Comparison of ENCODE assay signal across 8 mouse cellular contexts in genomic region chr10:116330458-116330857, GRCm38 (mm10). TPM values are rescaled to one million over a fixed set of nuclear protein-coding genes. Genes with fewer than 3 reads are reported as not detected.
A peak's percentile ranks its signal among the peaks of the same experiment; 100 is the strongest.
DNase-seq lines count a peak whose midpoint lies in the region; ATAC-seq and TF ChIP-seq lines count a peak whose summit lies in the region.

No protein-coding gene starts in this region.

- H3K36me3 ChIP-seq in embryonic facial prominence, embryonic 11.5 days (replicated peaks; ENCODE audit: control insufficient read depth, insufficient read depth, low read depth, low read length): no peaks in the 10 kb centered on the region
- no peaks in the 10 kb centered on the region for H3K36me3 ChIP-seq in heart, embryonic 11.5 days (ENCODE audit: control insufficient read depth, insufficient read depth, low read length)
- no peaks in the 10 kb centered on the region for H3K36me3 ChIP-seq in kidney, embryonic 15.5 days
- no peaks in the 10 kb centered on the region for H3K36me3 ChIP-seq in limb, embryonic 14.5 days (ENCODE audit: control insufficient read depth, insufficient read depth, low read length)
- no peaks in the 10 kb centered on the region for H3K36me3 ChIP-seq in stomach, embryonic 16.5 days (ENCODE audit: control insufficient read depth, insufficient read depth, low read length)

- no peaks in the 10 kb centered on the region; the same call in 1 of the 2 replicates for H3K9me3 ChIP-seq in embryonic facial prominence, embryonic 11.5 days (replicated peaks; ENCODE audit: control insufficient read depth, low read length)
- H3K9me3 ChIP-seq in heart, embryonic 11.5 days (replicated peaks; ENCODE audit: control insufficient read depth, low read length): no peaks in the 10 kb centered on the region
- H3K9me3 ChIP-seq in kidney, embryonic 15.5 days (replicated peaks): no peaks in the 10 kb centered on the region
- no peaks in the 10 kb centered on the region for H3K9me3 ChIP-seq in limb, embryonic 14.5 days (ENCODE audit: control insufficient read depth, low read length)
- no peaks in the 10 kb centered on the region for H3K9me3 ChIP-seq in stomach, embryonic 16.5 days (replicated peaks; ENCODE audit: control insufficient read depth, low read length)

- H3K27me3 ChIP-seq in embryonic facial prominence, embryonic 11.5 days (ENCODE audit: control insufficient read depth, insufficient read depth, low read length): no peaks in the 10 kb centered on the region
- no peaks in the 10 kb centered on the region for H3K27me3 ChIP-seq in heart, embryonic 11.5 days (ENCODE audit: control insufficient read depth, insufficient read depth, low read length)
- H3K27me3 ChIP-seq in kidney, embryonic 15.5 days: no peaks in the 10 kb centered on the region
- no peaks in the 10 kb centered on the region for H3K27me3 ChIP-seq in limb, embryonic 14.5 days (ENCODE audit: control insufficient read depth, insufficient read depth, low read length)
- no peaks in the 10 kb centered on the region for H3K27me3 ChIP-seq in stomach, embryonic 16.5 days (ENCODE audit: control insufficient read depth, insufficient read depth, low read length)

- no peak overlapping the region for H3K27ac ChIP-seq in embryonic facial prominence, embryonic 11.5 days (replicated peaks; ENCODE audit: low read depth, low read length)
- no peak overlapping the region for H3K27ac ChIP-seq in heart, embryonic 11.5 days (ENCODE audit: low read depth, low read length)
- H3K27ac ChIP-seq in kidney, embryonic 15.5 days: no peak overlapping the region
- no peak overlapping the region for H3K27ac ChIP-seq in limb, embryonic 14.5 days (replicated peaks; ENCODE audit: low read depth, low read length)
- H3K27ac ChIP-seq in stomach, embryonic 16.5 days (ENCODE audit: low read length): no peak overlapping the region

- no peak for ATAC-seq in embryonic facial prominence, embryonic 11.5 days (replicated peaks; ENCODE audit: insufficient number of reproducible peaks, low FRiP score, low TSS enrichment, low read depth)
- ATAC-seq in heart, embryonic 11.5 days (replicated peaks; ENCODE audit: insufficient number of reproducible peaks, low FRiP score, low TSS enrichment): no peak
- 0 out of 2 replicates have a peak, but pooled peaks have one; percentile 47 for ATAC-seq in kidney, embryonic 15.5 days (replicated peaks; ENCODE audit: low FRiP score)
- peak; percentile 72; the same call in 1 of the 2 replicates for ATAC-seq in limb, embryonic 14.5 days (ENCODE audit: low FRiP score, low read depth)
- ATAC-seq in stomach, embryonic 16.5 days (ENCODE audit: insufficient read depth, low FRiP score): no peak

- H3K4me1 ChIP-seq in embryonic facial prominence, embryonic 11.5 days (ENCODE audit: control insufficient read depth, insufficient read depth, low read length): no peaks in the 10 kb centered on the region
- H3K4me1 ChIP-seq in heart, embryonic 11.5 days (ENCODE audit: control insufficient read depth, insufficient read depth, low read length): no peaks in the 10 kb centered on the region; the same call in 1 of the 2 replicates
- peaks cover 6% of the 10 kb centered on the region for H3K4me1 ChIP-seq in kidney, embryonic 15.5 days
- H3K4me1 ChIP-seq in limb, embryonic 14.5 days (ENCODE audit: control insufficient read depth, insufficient read depth, low read length): peaks cover 9% of the 10 kb centered on the region
- H3K4me1 ChIP-seq in stomach, embryonic 16.5 days (ENCODE audit: control insufficient read depth, insufficient read depth, low read length): peaks cover 4% of the 10 kb centered on the region; the same call in 1 of the 2 replicates

- 9% methylated on average over 5 of the region's 5 CpGs for WGBS in embryonic facial prominence, embryonic 11.5 days
- WGBS in heart, embryonic 11.5 days (ENCODE audit: insufficient replicate concordance): 17% methylated on average over 5 of the region's 5 CpGs
- 16% methylated on average over 5 of the region's 5 CpGs for WGBS in kidney, embryonic 15.5 days
- 11% methylated on average over 5 of the region's 5 CpGs for WGBS in limb, embryonic 14.5 days
- WGBS in stomach, embryonic 16.5 days: 13% methylated on average over 5 of the region's 5 CpGs

- TF ChIP-seq POLR2A in limb, embryonic 14.5 days (IDR thresholded peaks at IDR 0.05; ENCODE audit: borderline replicate concordance, extremely low read depth, insufficient read depth, insufficient read length): no peak

- H3K4me2 ChIP-seq in embryonic facial prominence, embryonic 11.5 days (ENCODE audit: low read depth, low read length): no peak overlapping the region; the same call in 1 of the 2 replicates
- peak overlapping the region; percentile 73 for H3K4me2 ChIP-seq in heart, embryonic 11.5 days
- peak overlapping the region; percentile 51 for H3K4me2 ChIP-seq in kidney, embryonic 15.5 days
- H3K4me2 ChIP-seq in limb, embryonic 14.5 days (replicated peaks; ENCODE audit: low read depth, low read length, severe bottlenecking): peak overlapping the region; percentile 50
- peak overlapping the region; percentile 45 for H3K4me2 ChIP-seq in stomach, embryonic 16.5 days (ENCODE audit: low read depth, low read length)

- peak; percentile 71 for DNase-seq in A20 (ENCODE audit: low read depth, low spot score)
- peak; percentile 88 for DNase-seq in adrenal gland, postnatal 14 days
- peak; percentile 93 for DNase-seq in embryonic facial prominence, embryonic 11.5 days (ENCODE audit: low spot score)
- DNase-seq in limb, embryonic 14.5 days (ENCODE audit: low spot score): peak; percentile 94
- peak; percentile 1 to 43 for DNase-seq in natural killer cell, adult 2 months (ENCODE audit: low spot score in 2 of 2)

- H3K9ac ChIP-seq in embryonic facial prominence, embryonic 11.5 days (replicated peaks; ENCODE audit: low read length): no peak overlapping the region
- no peak overlapping the region for H3K9ac ChIP-seq in heart, embryonic 11.5 days (ENCODE audit: low read depth, low read length)
- no peak overlapping the region for H3K9ac ChIP-seq in kidney, embryonic 15.5 days
- peak overlapping the region; percentile 5; the same call in 1 of the 2 replicates for H3K9ac ChIP-seq in limb, embryonic 14.5 days (ENCODE audit: low read depth, low read length, severe bottlenecking)
- no peak overlapping the region; the same call in 1 of the 2 replicates for H3K9ac ChIP-seq in stomach, embryonic 16.5 days (ENCODE audit: low read length)

- H3K4me3 ChIP-seq in embryonic facial prominence, embryonic 11.5 days (ENCODE audit: low read depth, low read length): no peak overlapping the region
- peak overlapping the region; percentile 31 for H3K4me3 ChIP-seq in heart, embryonic 11.5 days (ENCODE audit: low read depth, low read length)
- peak overlapping the region; percentile 17; the same call in 1 of the 2 replicates for H3K4me3 ChIP-seq in kidney, embryonic 15.5 days (replicated peaks)
- peak overlapping the region; percentile 26 for H3K4me3 ChIP-seq in limb, embryonic 14.5 days (replicated peaks; ENCODE audit: low read length)
- peak overlapping the region; percentile 9 for H3K4me3 ChIP-seq in stomach, embryonic 16.5 days (replicated peaks; ENCODE audit: low read length)

RNA-seq across cellular contexts. Expression of gene Ptprb, which starts 55.1 kb away (rescaled TPM):
- total RNA-seq in adrenal gland, postnatal 14 days (2021): 62.5 and 64.6 TPM in 2 replicates
- 1.8 and 2.1 TPM in 2 replicates for polyA plus RNA-seq in embryonic facial prominence, embryonic 11.5 days (2014; fragmentation: Nextera tagmentation; extraction: Ambion mirVana)
- 8.3 and 9.1 TPM in 2 replicates for polyA plus RNA-seq in heart, embryonic 11.5 days (2014; fragmentation: Nextera tagmentation; extraction: Ambion mirVana)
- 7.2 and 7.4 TPM in 2 replicates for polyA plus RNA-seq in kidney, embryonic 15.5 days (2015; fragmentation: Nextera tagmentation; extraction: Ambion mirVana)
- 2.0 and 2.3 TPM in 2 replicates for polyA plus RNA-seq in limb, embryonic 14.5 days (2012; rRNA removed)
- polyA plus RNA-seq in limb, embryonic 14.5 days (2014; fragmentation: Nextera tagmentation; extraction: Ambion mirVana): 3.3 and 3.4 TPM in 2 replicates
- 5.2 and 5.6 TPM in 2 replicates for polyA plus RNA-seq in stomach, embryonic 16.5 days (2015; fragmentation: Nextera tagmentation; extraction: Ambion mirVana)

Comparison
In these comparisons a context has a peak if more than half of its experiments do, and no peak if none do; other contexts are left out.
1. DNase-seq: peak in every context shown above with its lines; median percentile 94 in limb, embryonic 14.5 days; 93 in embryonic facial prominence, embryonic 11.5 days; 88 in adrenal gland, postnatal 14 days; 71 in A20; 22 in natural killer cell, adult 2 months.
2. ATAC-seq: peak in kidney, embryonic 15.5 days (single experiment) and limb, embryonic 14.5 days (single experiment); none in embryonic facial prominence, embryonic 11.5 days (single experiment), heart, embryonic 11.5 days (single experiment) and stomach, embryonic 16.5 days (single experiment).